Mouse (Mus musculus) left cerebral cortex, postnatal 14 days (tissue): ENCODE results near the gene Cyp39a1. TPM values are rescaled to one million over a fixed set of nuclear protein-coding genes. Genes with fewer than 3 reads are reported as not detected.

Experiments used
- DNase-seq, 2 experiments: peaks; one replicate each; pipeline ENCODE4 v3.0.0; 2021 to 2022; ENCODE audit warnings: low spot score in 2 of 2, mixed read lengths in 1 of 2
- intact Hi-C: fragments of 180-260 bp; cut with DNase I; formaldehyde crosslinking; loops from one replicate; pipeline ENCODE4 v1.15.1; 2025
- total RNA-seq, 2 experiments: library from RNA; stranded (reverse); gene quantifications; 2 replicates each; pipeline ENCODE4 v1.2.3; 2021

The Cyp39a1 gene
- total RNA-seq, 2 experiments from 2014 or later: 1.7 to 2.2 TPM

DNA sequence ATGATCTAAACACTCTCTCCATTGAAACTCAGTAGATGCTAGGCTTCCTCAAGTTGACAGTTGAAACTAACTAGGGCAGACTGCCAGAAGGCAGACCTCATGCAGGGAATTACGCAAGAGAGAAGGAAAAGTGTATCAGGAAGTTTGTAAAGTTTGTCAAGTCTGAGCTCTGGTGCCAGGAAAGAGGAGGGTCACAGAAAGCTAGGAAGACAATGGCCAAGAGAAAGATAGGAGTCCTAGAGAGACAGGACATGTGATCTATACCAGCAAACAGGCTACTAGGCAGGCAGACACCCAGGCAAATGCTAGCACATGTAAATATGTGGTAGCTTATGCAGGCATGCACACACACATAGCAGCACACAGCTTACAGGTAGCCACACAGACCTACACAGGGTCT lies 8.0 kb downstream of the Cyp39a1 start:
- intact Hi-C loops: no loop called here
- DNase-seq: no peak

DNA sequence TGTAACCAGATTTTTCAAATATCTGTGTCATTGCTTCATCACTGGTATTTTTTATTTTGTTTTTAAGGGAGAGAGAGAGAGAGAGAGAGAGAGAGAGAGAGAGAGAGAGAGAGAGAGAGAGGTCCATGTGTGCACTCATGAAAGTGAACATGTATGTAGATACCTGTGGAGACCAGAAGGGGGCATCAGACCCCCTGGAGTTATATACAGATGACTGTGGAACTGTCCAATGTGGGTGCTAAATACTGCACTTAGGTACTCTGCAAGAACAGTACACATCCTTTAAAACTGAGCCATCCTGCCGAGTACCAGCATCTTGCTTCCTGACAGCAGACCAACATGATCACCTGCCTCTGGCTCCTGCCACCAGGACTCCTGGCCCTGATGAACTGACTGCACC lies 9.0 kb downstream of the Cyp39a1 start:
- no peak for DNase-seq
- intact Hi-C loops: no loop called here

DNA sequence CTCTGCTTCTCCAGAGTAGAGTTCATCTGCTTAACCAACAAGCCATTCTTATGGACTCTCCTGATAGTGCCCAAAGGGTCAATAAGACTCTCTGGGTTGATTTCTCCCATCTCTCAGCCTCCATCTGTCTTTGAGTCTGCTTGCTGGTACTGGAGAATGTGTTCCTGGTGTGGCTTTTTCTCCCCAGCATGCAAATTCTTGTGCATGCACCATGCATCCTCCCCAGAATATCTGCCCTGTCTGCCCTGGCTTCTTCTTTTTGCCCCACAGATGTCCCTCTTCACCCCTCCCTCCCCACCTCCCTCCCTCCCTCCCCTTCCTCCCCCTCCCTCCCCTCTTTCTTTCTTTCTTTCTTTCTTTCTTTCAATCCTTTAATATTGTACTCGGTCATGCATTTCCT lies 10.1 kb downstream of the Cyp39a1 start:
- DNase-seq: no peak
- intact Hi-C loops: no loop called here

DNA sequence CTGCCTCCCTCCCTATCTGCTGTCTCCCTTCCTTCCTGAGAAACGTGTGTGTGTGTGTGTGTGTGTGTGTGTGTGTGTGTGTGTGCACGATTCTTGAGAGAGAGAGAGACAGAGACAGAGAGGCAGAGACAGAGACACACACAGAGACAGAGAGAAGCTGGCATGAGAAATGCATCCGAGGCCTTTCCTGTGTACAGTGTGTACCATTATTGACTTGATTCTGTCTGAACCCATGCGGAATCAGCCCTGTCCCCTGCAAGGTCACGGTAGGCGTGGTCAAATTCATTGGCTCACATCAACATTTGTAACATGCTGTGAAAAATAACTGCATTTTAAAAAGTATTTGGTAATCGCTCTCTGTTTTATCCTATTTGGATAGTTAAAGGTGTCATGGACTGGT lies 16.9 kb downstream of the Cyp39a1 start:
- intact Hi-C loops: no loop called here
- no peak for DNase-seq

DNA sequence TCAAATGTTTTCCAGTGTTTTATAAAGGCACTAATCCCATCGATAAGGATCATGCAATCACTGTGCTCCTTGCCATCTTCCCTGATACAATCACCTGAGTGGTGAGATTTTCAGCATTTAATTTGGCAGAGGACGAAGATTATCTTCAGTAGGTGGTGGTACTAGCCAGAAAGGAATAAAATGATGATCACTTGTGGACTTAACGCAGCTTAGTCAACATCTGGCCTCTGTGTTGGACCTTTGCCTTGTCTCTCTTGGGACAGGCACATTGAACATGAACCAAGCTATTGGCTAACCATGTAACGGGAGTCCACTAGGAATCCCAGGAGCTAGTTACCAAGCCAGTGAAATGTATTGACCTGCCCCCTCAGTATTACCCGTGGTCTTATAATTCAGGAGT lies 17.4 kb downstream of the Cyp39a1 start:
- intact Hi-C loops: no loop called here
- DNase-seq: no peak

DNA sequence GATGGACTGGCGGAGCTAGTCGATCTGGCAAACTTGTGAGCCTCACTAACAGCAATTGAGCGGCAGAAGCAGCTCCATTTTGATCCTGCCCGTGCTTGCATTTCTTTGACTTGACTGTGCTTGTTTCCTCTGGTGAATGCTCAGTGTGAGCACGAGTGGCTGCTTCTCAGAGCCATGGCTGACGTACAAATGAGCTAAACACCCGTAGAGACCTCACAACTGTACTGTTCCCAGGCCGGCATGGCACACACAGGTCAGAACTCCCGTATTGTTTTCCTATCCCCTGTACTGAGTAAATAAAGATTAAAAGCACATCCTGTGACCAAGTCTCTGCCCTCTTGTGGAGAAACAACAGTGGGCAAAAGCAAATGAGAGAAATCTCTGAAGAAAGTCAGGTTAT lies 22.4 kb downstream of the Cyp39a1 start:
- intact Hi-C loops: no loop called here
- no peak for DNase-seq

DNA sequence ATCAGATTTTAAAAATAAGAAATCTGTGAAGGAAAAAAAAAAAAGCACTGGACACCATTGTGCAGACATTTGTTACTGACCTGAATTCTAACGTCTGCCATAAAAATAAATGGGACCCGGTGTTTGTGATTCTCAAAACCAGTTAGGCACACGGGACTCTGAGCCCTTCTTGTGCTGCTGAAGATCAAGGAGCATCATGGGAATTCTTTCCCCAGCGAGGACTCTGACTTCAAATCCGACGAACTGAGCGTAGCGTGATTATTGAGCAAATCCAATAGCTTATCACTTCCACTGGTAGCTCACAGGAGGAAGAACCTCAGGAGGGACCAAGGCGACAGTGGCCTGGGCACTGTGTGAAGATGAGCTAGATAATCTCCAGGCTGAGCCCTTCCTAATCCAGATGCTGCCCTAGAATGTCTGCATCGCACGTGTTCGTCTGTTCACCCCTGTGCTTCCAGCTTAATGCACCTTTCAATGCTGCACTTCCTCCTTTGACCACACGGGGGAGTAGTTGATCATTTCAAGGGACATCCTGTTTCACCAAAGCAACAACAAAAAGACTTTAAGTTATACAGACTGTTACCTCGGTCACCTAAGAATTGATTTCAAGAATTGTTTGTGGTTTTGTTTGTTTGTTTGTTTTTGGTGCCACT lies 31.9 kb downstream of the Cyp39a1 start:
- intact Hi-C loops: loop anchor here (1.0 kb wide), 1 partner anchor 169 kb away; no protein-coding TSS in a partner anchor
- peak; percentile 75 to 90 for DNase-seq

DNA sequence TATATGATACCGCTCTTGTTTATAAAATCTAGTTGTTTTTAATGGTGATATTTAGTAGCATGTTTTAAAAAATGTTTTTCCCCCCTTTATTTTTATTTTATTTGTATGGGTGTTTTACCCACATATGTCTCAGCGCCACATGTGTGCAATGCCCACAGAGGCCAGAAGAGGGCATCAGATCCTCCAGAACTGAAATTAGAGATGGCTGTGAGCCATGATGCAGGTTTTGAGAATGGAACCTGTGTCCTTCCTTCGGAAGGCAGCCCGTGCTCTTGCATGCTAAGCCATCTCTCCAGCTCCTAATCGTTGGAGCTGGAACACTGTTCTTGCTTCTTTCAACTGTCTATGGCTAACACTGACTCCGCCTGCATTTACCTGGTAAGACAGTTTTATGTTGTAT lies 33.8 kb downstream of the Cyp39a1 start:
- intact Hi-C loops: loop anchor here (2.0 to 10.0 kb wide), 3 partner anchors 101 to 430 kb away; partner anchors contain the start of gene Rcan2
- DNase-seq: peak; percentile 73 to 78

DNA sequence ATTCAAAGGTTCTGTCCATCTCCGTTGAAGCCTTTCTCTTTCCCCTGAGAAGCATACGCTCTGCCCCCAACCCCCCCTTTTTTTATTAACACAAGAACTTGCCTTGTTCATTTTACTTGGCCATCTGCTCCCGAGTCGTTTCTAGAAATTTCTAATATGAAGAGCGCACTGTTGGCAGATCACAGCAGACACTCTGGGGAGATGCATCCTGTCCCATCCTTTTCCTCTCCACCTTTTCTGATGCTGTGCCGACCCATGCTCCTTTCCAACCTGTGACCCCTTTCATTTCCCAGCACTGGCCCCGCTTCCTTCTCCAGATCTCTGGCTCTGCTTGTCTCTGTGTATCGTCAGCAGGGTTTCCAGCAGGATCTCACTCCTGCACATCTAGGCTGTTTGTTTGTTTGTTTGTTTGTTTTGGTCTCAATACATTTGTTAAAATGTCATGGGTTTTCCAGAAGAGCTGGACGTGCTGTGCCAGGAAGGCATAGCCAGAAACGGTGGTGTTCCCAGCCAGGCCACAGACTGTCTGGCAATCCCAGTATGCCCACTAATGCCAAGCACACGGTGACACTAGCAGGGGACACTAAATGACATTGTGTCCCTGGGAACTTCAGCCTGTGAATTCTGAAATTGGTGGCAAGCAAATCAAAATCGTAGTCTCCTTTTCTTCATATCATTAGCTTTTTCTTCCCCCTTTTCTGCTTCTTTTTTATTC lies 37.1 kb downstream of the Cyp39a1 start:
- no peak for DNase-seq
- intact Hi-C loops: loop anchor here (5.0 to 10.0 kb wide), 2 partner anchors 98 to 330 kb away; partner anchors contain the start of gene Rcan2

DNA sequence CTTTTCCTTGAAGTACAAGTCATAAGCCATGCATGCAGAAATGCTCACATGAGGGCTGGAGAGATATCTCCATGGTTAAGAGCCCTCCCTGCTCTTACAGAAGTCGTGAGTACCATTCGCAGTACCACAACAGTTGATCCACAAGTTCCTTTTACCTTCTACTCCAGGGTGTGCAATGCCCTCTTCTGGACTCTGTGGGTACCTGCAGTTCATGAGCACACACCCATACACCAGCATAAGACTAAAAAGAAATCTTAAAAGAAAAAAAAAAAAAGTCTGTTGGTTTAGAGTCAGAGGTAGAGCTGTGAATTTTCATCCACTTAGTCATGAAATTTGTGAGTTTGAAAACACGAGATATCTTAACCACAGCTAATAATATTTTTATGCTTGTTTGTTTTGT lies 39.5 kb downstream of the Cyp39a1 start:
- intact Hi-C loops: loop anchor here (10.0 kb wide), 1 partner anchor 328 kb away; no protein-coding TSS in a partner anchor
- no peak for DNase-seq

DNA sequence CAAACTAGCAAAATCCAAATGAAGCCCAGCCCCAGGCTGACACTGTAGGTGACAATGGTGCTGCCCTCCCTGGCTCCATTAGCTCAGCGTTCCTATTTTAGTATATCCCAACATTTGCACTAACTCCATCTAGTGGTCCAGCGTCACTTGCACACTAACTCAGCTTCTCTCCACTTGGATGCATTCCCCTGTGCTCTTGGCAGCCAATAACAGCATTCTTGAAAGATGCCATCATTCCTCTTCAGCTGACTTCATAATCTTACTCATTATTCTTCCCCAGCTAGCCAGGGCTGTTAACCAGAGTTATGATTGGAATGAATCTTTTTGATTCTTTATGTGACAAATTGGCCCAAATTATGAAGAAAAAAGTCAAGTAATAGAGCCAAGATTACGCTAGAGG lies 40.0 kb downstream of the Cyp39a1 start:
- no peak for DNase-seq
- intact Hi-C loops: loop anchor here (10.0 kb wide), 1 partner anchor 328 kb away; no protein-coding TSS in a partner anchor

DNA sequence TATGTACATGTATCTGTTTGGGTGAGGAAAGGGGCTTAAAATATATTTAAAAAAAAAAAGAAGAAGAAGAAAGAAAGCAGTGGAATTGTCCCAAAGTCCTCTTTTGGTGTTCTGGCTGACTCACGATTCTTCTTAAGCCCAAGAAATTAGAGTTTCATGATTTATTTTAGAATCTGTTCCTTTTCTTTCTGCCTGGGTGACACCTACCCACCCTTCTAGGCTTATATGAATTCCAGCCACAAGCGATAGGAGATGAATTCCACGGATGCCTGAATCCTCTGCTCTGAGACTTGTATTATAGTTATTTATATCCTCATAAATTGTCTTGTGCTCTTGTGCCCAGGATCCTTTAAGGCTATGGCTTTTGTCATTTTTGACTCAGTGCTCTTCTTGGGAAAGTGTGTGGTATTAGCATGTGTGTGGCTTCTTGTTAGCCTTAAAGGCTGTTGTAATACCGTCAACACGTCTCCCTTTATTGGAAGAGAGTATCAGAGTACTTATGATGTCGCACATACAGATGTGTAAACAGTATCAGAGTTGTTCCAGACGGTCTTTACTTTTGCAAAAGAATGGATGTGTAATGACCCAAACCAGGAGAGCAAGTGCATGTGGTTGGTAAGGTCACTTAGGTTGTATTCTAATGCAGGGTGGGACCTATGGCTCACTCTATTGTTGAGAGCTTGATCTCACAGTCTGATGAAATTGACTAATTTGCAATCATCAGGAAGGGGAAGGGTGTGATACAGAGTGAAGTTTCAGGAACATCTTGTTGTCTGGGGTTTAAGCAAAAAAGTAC lies 44.5 kb downstream of the Cyp39a1 start:
- intact Hi-C loops: loop anchor here (5.0 kb wide), 1 partner anchor 36 kb away; no protein-coding TSS in a partner anchor
- DNase-seq: no peak

DNA sequence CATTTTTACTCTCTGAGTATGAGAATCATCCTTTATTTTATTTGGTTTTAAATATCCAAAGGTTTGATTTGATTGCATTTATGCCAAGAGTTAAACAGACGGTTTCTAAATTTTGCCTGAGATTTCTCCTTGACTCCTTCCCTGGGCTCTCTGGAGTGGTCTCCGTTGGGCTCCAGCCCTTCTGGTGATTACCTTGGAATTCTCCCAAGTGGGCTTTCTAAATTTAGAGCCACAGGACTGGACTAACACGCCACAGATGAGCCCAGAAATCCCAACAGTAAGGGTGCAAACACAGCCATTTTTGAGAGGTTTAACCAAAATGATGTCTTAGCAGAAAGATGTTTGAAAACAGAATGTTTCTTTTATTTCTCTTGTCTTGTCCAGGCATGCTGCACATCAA lies 47.0 kb downstream of the Cyp39a1 start:
- intact Hi-C loops: loop anchor here (5.0 kb wide), 1 partner anchor 33 kb away; no protein-coding TSS in a partner anchor
- DNase-seq: no peak

DNA sequence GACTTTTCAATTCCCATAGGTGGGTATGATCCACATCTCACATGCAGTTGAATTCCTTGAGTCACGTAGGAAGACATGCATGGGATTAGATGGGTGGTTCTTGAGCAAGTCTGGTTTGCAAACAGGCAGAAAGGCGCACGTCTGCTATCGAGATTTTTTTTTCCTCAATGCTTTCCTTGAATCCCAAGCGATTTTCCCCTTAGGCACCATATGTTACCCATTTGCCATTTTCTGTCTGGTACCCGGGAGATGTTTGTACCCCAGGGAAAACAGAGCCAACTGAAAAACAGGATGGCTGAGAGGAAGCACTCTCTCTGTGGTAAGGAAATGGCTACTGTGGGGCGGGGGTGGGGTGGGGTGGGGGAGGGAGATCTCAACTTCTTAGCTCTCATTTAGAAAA lies 49.4 kb downstream of the Cyp39a1 start:
- DNase-seq: no peak
- intact Hi-C loops: no loop called here

DNA sequence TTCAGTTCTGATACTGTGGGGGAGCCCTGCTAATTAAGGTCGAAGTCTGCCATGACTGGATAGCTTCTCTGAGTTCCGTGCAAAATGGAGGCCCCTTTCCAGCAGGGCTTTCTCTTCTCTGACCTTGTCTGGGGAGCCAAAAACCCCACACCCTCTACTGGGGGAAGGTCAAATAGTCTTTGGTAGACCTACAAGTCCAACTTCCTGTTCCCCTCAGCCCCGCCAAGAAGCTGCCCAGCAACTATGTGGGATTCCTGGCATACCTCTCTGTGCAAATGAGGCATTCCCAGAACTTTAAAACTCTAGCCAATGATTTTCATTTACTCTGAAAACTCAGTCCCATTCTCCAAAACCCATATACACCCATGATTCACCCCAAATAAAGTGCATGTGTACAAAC lies 52.2 kb downstream of the Cyp39a1 start:
- DNase-seq: no peak
- intact Hi-C loops: no loop called here

DNA sequence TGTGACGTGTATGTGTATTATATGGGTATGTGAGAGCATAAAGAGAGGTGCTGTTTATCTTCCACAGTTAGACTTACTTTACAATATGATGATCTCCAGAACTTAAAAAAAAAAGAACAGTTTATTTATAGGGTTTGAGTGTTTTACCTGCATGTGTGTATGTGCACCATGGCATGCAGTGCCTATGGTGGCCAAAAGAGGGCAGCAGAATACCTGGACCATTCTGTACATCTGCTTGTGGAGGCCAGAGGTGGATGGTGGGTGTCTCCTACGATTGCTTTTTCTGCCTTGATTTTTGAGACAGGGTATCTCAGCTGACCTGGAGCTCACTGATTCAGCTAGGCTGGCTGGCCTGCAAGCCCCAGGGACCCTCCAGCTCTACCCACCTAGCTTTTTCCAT lies 57.3 kb downstream of the Cyp39a1 start:
- no peak for DNase-seq

DNA sequence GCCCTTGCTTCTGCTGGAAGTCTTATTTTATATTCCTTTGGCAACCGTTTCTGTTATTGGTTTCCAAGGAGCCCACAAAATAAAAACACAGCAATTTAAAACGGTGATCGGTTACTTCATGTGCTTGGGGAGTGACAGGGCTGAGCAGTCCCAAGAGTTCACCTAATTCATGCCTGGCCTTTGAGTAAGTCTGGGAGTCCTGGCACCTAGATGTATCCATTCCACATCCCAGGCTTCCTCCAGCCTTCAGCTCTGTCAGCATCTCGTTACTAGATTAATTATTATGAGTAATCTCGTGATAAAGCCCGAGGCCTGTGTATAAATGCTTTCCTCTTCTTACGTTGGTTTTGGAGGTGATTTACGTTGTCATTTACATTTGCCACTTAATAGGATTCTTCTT lies 64.1 kb downstream of the Cyp39a1 start:
- DNase-seq: no peak
- intact Hi-C loops: no loop called here

More for the DNA sequence above, 57.3 kb downstream of the Cyp39a1 start:
- intact Hi-C loops: no loop called here

DNA sequence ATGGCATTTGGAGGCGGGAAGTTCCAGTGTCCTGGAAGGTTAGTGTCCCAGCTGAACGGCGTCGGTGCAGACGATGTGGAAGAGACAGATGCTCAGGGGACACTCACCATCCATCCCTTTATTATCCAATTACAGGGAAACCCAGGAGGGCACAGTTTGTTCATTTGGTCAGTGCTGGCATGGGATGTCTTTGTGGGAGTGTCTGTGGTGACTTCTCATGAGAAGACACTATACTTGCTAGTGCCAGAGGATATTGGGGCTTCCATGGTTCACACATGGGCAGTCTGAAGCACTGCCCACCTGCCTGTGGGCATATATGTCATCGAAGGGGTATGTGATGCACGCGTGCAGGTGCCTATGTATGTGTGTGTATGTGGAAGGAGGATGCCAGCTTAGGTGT lies 64.8 kb downstream of the Cyp39a1 start:
- DNase-seq: no peak
- intact Hi-C loops: no loop called here

DNA sequence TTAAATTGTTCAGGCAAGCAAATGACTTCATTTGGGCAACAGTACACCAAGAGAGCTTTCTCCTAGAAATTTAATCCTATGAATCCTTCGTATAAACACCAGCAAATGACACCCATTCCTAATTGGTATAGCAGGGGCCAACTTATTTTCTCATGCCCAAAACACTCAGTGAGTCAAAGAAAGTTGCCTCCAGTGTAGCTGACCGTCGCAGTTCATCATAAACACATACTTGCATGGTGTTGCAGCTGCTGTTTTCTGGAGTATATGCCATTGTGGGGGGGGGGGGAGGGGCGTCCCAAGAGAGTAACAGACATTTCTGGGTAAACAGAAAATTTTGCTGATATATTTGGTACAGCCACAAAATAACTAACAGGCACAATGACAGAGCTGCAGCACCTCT lies 67.0 kb downstream of the Cyp39a1 start:
- DNase-seq: no peak
- intact Hi-C loops: no loop called here

DNA sequence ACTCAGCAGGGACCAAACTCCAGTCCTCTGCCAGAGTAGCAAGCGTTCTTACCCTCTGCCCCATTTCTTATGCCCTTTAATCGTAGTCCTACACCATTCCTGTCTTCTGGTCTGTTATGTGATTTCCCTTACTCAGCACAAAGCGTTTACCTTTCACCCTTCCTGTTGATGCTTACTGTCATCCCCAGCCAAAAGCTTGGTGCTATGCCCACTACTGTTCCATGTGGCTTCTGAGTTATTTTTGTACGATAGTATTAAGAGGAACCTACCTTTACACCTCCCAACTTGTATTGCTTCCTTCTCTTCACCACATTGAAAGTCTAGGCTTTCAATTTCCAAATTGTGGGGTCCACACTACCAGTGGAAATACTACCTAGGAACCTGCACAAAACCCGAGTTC lies 76.7 kb downstream of the Cyp39a1 start:
- intact Hi-C loops: no loop called here

More for the DNA sequence above, 76.7 kb downstream of the Cyp39a1 start:
- no peak for DNase-seq
